Mouse (Mus musculus) spleen, adult 2 months (tissue): ENCODE data around the gene Maml3.

Experiments
- CTCF ChIP-seq: fragments of 200-500 bp; IDR thresholded peaks from 2 replicates; pipeline ENCODE4 v1.5.1; 2011; ENCODE audit warnings: mild to moderate bottlenecking, inconsistent platforms; ENCODE audit not compliant: insufficient read depth, insufficient read length, insufficient replicate concordance; ENCODE audit errors: extremely low read depth
- POLR2A ChIP-seq: fragments of 200-500 bp; IDR thresholded peaks from 2 replicates; pipeline ENCODE4 v1.6.1; 2011; ENCODE audit warnings: low read depth, low read length, inconsistent platforms

- TF ChIP-seq CTCF: no peak
- TF ChIP-seq POLR2A: no peak
Observed at GRCm38 (mm10) chr3:51934531-51935485, 170.1 kb downstream of the Maml3 start.
